Mouse (Mus musculus): ENCODE results near the gene Pck2.

DNA sequence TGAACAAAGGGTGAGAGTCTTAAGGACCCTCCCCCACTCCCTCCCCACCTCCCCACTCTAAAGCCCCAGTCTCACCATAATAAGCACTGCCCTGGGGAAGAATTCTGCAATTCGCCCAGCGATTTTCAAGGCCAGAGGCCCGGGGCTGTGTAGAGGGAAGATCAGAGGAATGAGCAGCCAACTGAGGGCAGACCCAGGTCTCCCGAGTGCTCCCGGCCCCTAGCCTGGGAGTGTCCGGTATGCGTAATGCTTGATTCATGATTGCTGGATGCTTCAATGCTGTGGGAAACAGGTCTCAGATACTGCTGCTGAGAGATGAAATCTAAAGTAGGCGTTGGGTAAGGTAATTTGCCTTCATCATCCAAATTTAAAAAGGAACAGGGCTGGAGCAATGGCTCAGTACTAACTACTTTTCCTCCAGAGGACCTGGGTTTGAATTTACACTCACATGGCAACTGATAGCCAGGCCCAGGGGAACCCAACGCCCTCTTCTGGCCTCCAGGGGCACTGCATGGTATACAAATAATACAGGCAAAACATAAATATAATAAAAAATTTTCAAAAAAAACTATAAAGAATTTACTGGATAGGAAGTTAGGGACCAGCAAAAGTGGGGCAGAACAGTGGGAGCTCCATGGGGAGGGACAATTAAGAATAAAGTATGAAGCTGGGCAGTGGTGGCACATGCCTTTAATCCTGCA is 42.1 kb downstream of the Pck2 start:
- TF ChIP-seq FOSL1 (IDR thresholded peaks at IDR 0.05; ENCODE audit: insufficient read depth, low read length, poor library complexity, severe bottlenecking) (no peak), MYOG (IDR thresholded peaks at IDR 0.05; ENCODE audit: control insufficient read depth, extremely low read depth, insufficient read length) (no peak), CTCF (IDR thresholded peaks at IDR 0.05; ENCODE audit: control insufficient read depth, insufficient read depth, insufficient read length) (no peak), MYOD1 (IDR thresholded peaks at IDR 0.05; ENCODE audit: control insufficient read depth, insufficient read length, low read depth) (no peak), MAX (IDR thresholded peaks at IDR 0.05) (no peak)

Measured in C2C12 (cell line).